Mouse (Mus musculus) thymus, adult 2 months (tissue): ENCODE measurements around the gene Zfp420.

ENCODE experiments used
- CTCF ChIP-seq: fragments of 200-500 bp; IDR thresholded peaks from 2 replicates; pipeline ENCODE4 v1.5.1; 2012; ENCODE audit warnings: mild to moderate bottlenecking, control low read depth, low read length, moderate library complexity, borderline replicate concordance; ENCODE audit not compliant: control insufficient read depth, poor library complexity, insufficient read depth; ENCODE audit errors: extremely low read depth
- POLR2A ChIP-seq: fragments of 200-500 bp; IDR thresholded peaks from 2 replicates; pipeline ENCODE4 v1.6.1; 2012; ENCODE audit warnings: mild to moderate bottlenecking, low read length, control low read depth, moderate library complexity; ENCODE audit not compliant: control insufficient read depth, poor library complexity, insufficient read depth; ENCODE audit errors: extremely low read depth

GRCm38 (mm10) chr7:29859532-29860517 is at the start of gene Zfp420:
- TF ChIP-seq CTCF, result 0 out of 2 replicates have a peak, but pooled peaks have one; percentile 14
- 0 out of 2 replicates have a peak, but pooled peaks have one; percentile 43 for TF ChIP-seq POLR2A
